Comparison of ENCODE assay signal across 18 mouse cellular contexts in genomic region chr3:38251592-38251991, GRCm38 (mm10).
"Had no signal": no experiment of that assay in that cellular context is flagged by ENCODE, and none has a peak within 500 bp of the region (broad histone marks: within the 10 kb centered on the region; RNA-seq: fewer than 3 reads in every experiment).

No protein-coding gene starts in this region.

- H3K9ac ChIP-seq: lung, embryonic 14.5 days; midbrain, embryonic 12.5 days; neural tube, embryonic 13.5 days; neural tube, embryonic 15.5 days; stomach, embryonic 15.5 days had no signal

- H3K4me3 ChIP-seq: midbrain, embryonic 10.5 days; midbrain, embryonic 12.5 days; myocyte; neural tube, embryonic 13.5 days; neural tube, embryonic 15.5 days; stomach, embryonic 15.5 days had no signal

- H3K27ac ChIP-seq: midbrain, embryonic 10.5 days; midbrain, embryonic 12.5 days; neural tube, embryonic 13.5 days; neural tube, embryonic 15.5 days; stomach, embryonic 15.5 days; stomach, postnatal 0 days had no signal

- H3K4me1 ChIP-seq: midbrain, embryonic 12.5 days; neural tube, embryonic 15.5 days had no signal

- H3K36me3 ChIP-seq: midbrain, embryonic 10.5 days; midbrain, embryonic 12.5 days; neural tube, embryonic 13.5 days; neural tube, embryonic 15.5 days; stomach, embryonic 15.5 days had no signal

- DNase-seq: lung, adult 18-20 months; lung, embryonic 14.5 days; lung, postnatal 10 days; lung, postnatal 4 days; midbrain, embryonic 14.5 days; retina, postnatal 1 day; right cerebral cortex, adult 18-20 months; right cerebral cortex, postnatal 25 days; thymus, adult 2 months; thymus, postnatal 25 days; thymus, postnatal 4 days had no signal

- H3K27me3 ChIP-seq: midbrain, embryonic 12.5 days; neural tube, embryonic 13.5 days; neural tube, embryonic 15.5 days; stomach, embryonic 15.5 days had no signal

- H3K9me3 ChIP-seq: midbrain, embryonic 10.5 days; midbrain, embryonic 12.5 days; neural tube, embryonic 13.5 days; neural tube, embryonic 15.5 days; stomach, embryonic 15.5 days had no signal

- H3K4me2 ChIP-seq: lung, embryonic 14.5 days; midbrain, embryonic 12.5 days; neural tube, embryonic 13.5 days; neural tube, embryonic 15.5 days; stomach, embryonic 15.5 days had no signal
